Mouse (Mus musculus): ENCODE measurements at regions not wholly inside any gene's neighbourhood (a gene's known extent, or its start where the extent isn't known, plus 50 kb on each side); places are given as distances from the start of the nearest gene placed in this dataset.

- TF ChIP-seq POLR2A (IDR thresholded peaks at IDR 0.05; ENCODE audit: extremely low read depth, insufficient read depth, low read length) (no peak), CTCF (IDR thresholded peaks at IDR 0.05; ENCODE audit: low read depth, low read length) (no peak)
These were observed 429.0 kb downstream of the Cd109 start for GRCm38 (mm10) chr9:79044344-79044743.
